7 mouse cellular contexts compared by ENCODE assay signal in genomic region chr9:101075694-101076093, GRCm38 (mm10). TPM values are rescaled to one million over a fixed set of nuclear protein-coding genes. Genes with fewer than 3 reads are reported as not detected.
DNase-seq lines count a peak whose midpoint lies in the region; ATAC-seq and TF ChIP-seq lines count a peak whose summit lies in the region.

No protein-coding gene starts in this region.

- no peaks in the 10 kb centered on the region for H3K27me3 ChIP-seq in lung, postnatal 0 days (replicated peaks; ENCODE audit: insufficient read depth, low read length)
- no peaks in the 10 kb centered on the region for H3K27me3 ChIP-seq in forebrain, embryonic 12.5 days
- H3K27me3 ChIP-seq in limb, embryonic 13.5 days = no peaks in the 10 kb centered on the region
- H3K27me3 ChIP-seq in small intestine, adult 2 months (ENCODE audit: control insufficient read depth, insufficient read depth, low read length) = no peaks in the 10 kb centered on the region

- no peaks in the 10 kb centered on the region for H3K9me3 ChIP-seq in lung, postnatal 0 days (ENCODE audit: low read length)
- no peaks in the 10 kb centered on the region for H3K9me3 ChIP-seq in forebrain, embryonic 12.5 days
- H3K9me3 ChIP-seq in limb, embryonic 13.5 days = no peaks in the 10 kb centered on the region

- peaks cover 7% of the 10 kb centered on the region; the same call in 1 of the 2 replicates for H3K4me1 ChIP-seq in lung, postnatal 0 days (ENCODE audit: insufficient read depth, low read depth, low read length)
- peaks cover 36% of the 10 kb centered on the region for H3K4me1 ChIP-seq in forebrain, embryonic 12.5 days
- H3K4me1 ChIP-seq in limb, embryonic 13.5 days = peaks cover 40% of the 10 kb centered on the region
- peaks cover 12% of the 10 kb centered on the region; the same call in 1 of the 2 replicates for H3K4me1 ChIP-seq in small intestine, adult 2 months (ENCODE audit: control insufficient read depth, insufficient read depth, insufficient read length, low read length)

- no peaks in the 10 kb centered on the region for H3K36me3 ChIP-seq in lung, postnatal 0 days (ENCODE audit: insufficient read depth, low read length)
- no peaks in the 10 kb centered on the region for H3K36me3 ChIP-seq in forebrain, embryonic 12.5 days (replicated peaks)
- H3K36me3 ChIP-seq in limb, embryonic 13.5 days = 0 out of 2 replicates have a peak, but pooled peaks cover 4% of the 10 kb centered on the region
- H3K36me3 ChIP-seq in small intestine, adult 2 months (ENCODE audit: control insufficient read depth, insufficient read depth, low read length) = no peaks in the 10 kb centered on the region

- TF ChIP-seq POLR2A in small intestine, adult 2 months (IDR thresholded peaks at IDR 0.05; ENCODE audit: low read depth, low read length) = no peak

- no peak for ATAC-seq in lung, postnatal 0 days
- ATAC-seq in forebrain, embryonic 12.5 days (ENCODE audit: low FRiP score) = no peak
- no peak for ATAC-seq in limb, embryonic 13.5 days (ENCODE audit: low FRiP score, low read depth)

- no peak for DNase-seq in lung, postnatal 0 days (ENCODE audit: low spot score)
- no peak for DNase-seq in lung, postnatal 36 days
- DNase-seq in right cerebral cortex, postnatal 10 days (ENCODE audit: low spot score in 2 of 2) = no peak
- DNase-seq in layer of hippocampus, postnatal 14 days (ENCODE audit: low spot score in 2 of 2) = no peak

- WGBS in lung, postnatal 0 days = under 1% methylated on average over 8 of the region's 8 CpGs
- 1% methylated on average over 8 of the region's 8 CpGs for WGBS in forebrain, embryonic 12.5 days
- WGBS in limb, embryonic 13.5 days = under 1% methylated on average over 8 of the region's 8 CpGs
- under 1% methylated on average over 8 of the region's 8 CpGs for WGBS in small intestine, adult 2 months

- H3K4me3 ChIP-seq in lung, postnatal 0 days (ENCODE audit: low read depth, low read length) = peak overlapping the region; percentile 98
- peak overlapping the region; percentile 77 for H3K4me3 ChIP-seq in forebrain, embryonic 12.5 days (replicated peaks)
- H3K4me3 ChIP-seq in limb, embryonic 13.5 days = peak overlapping the region; percentile 99
- H3K4me3 ChIP-seq in small intestine, adult 2 months (ENCODE audit: low read depth, low read length) = peak overlapping the region; percentile 92

- TF ChIP-seq CTCF in lung, postnatal 0 days (IDR thresholded peaks at IDR 0.05) = no peak
- TF ChIP-seq CTCF in small intestine, adult 2 months (IDR thresholded peaks at IDR 0.05; ENCODE audit: extremely low read depth, insufficient read length, insufficient replicate concordance, low read depth, low read length) = no peak

- H3K9ac ChIP-seq in lung, postnatal 0 days (replicated peaks; ENCODE audit: low read depth) = peak overlapping the region; percentile 97
- H3K9ac ChIP-seq in forebrain, embryonic 12.5 days = peak overlapping the region; percentile 97
- peak overlapping the region; percentile 99 for H3K9ac ChIP-seq in limb, embryonic 13.5 days

- no peak for TF ChIP-seq EP300 in lung, postnatal 0 days (IDR thresholded peaks at IDR 0.05)

- H3K4me2 ChIP-seq in lung, postnatal 0 days (replicated peaks; ENCODE audit: low read depth, low read length) = peak overlapping the region; percentile 78
- peak overlapping the region; percentile 88 for H3K4me2 ChIP-seq in forebrain, embryonic 12.5 days
- peak overlapping the region; percentile 94 for H3K4me2 ChIP-seq in limb, embryonic 13.5 days (replicated peaks)

- H3K27ac ChIP-seq in lung, postnatal 0 days (ENCODE audit: low read length) = peak overlapping the region; percentile 100
- no peak overlapping the region for H3K27ac ChIP-seq in forebrain, embryonic 12.5 days
- no peak overlapping the region for H3K27ac ChIP-seq in limb, embryonic 13.5 days
- peak overlapping the region; percentile 41 for H3K27ac ChIP-seq in small intestine, adult 2 months (ENCODE audit: insufficient read depth, low read depth, low read length)

RNA-seq across cellular contexts. Expression of gene Msl2, which starts 1.8 kb away (rescaled TPM):
- 5.0 and 5.8 TPM in 2 replicates for polyA plus RNA-seq in lung, postnatal 0 days (2015; fragmentation: Nextera tagmentation; extraction: Ambion mirVana)
- 7.6 and 8.0 TPM in 2 replicates for polyA plus RNA-seq in forebrain, embryonic 12.5 days (2016; fragmentation: Nextera tagmentation; extraction: Ambion mirVana)
- polyA plus RNA-seq in limb, embryonic 13.5 days (2015; fragmentation: Nextera tagmentation; extraction: Ambion mirVana) = 5.2 and 5.5 TPM in 2 replicates
- polyA plus RNA-seq in small intestine, adult 2 months (2012; rRNA removed) = 14.2 and 24.4 TPM in 2 replicates
- total RNA-seq in layer of hippocampus, postnatal 14 days (2021) = 10 to 100 TPM; 55.4 to 55.7 TPM

RNA-seq across cellular contexts. Expression of gene Pccb, which starts 41.0 kb away (rescaled TPM):
- 19.7 and 19.8 TPM in 2 replicates for polyA plus RNA-seq in lung, postnatal 0 days (2015; fragmentation: Nextera tagmentation; extraction: Ambion mirVana)
- polyA plus RNA-seq in forebrain, embryonic 12.5 days (2016; fragmentation: Nextera tagmentation; extraction: Ambion mirVana) = 16.6 and 17.0 TPM in 2 replicates
- polyA plus RNA-seq in limb, embryonic 13.5 days (2015; fragmentation: Nextera tagmentation; extraction: Ambion mirVana) = 26.1 and 29.6 TPM in 2 replicates
- 41.9 and 60.1 TPM in 2 replicates for polyA plus RNA-seq in small intestine, adult 2 months (2012; rRNA removed)
- 10 to 100 TPM; 49.8 to 52.4 TPM for total RNA-seq in layer of hippocampus, postnatal 14 days (2021)

Comparison
In these comparisons a context has a peak if more than half of its experiments do, and no peak if none do; other contexts are left out.
1. H3K27ac ChIP-seq: peak in lung, postnatal 0 days (single experiment) and small intestine, adult 2 months (single experiment); none in forebrain, embryonic 12.5 days (single experiment) and limb, embryonic 13.5 days (single experiment).
2. Peak in every context shown above with its lines, with median percentiles within 50 percentile points of each other: H3K4me2 ChIP-seq, H3K4me3 ChIP-seq and H3K9ac ChIP-seq.